Mouse (Mus musculus): ENCODE results near the gene Pdgfra.

The Pdgfra gene

DNA sequence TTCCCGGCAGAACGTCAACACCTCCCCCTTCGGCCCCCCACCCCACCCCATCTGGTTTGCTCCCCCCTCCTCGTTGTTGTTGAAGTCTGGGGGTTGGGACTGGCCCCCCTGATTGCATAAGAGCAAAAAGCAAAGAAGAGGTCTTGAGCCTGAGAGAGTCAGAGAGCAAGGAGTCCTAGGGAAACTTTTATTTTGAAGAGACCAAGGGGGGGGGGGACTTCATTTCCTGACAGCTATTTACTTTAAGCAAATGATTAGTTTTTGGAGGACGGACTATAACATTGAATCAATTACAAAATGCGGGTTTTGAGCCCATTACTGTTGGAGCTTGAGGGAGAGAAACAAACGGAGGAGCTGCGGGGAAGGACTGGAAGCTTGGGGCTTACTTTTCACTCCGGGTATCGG, at the start of gene Pdgfra:
TSS of gene Pdgfra (plus strand) at position 272 of the 405 bp plus-strand sequence.
- no peak for DNase-seq (ENCODE audit: low read depth)

DNA sequence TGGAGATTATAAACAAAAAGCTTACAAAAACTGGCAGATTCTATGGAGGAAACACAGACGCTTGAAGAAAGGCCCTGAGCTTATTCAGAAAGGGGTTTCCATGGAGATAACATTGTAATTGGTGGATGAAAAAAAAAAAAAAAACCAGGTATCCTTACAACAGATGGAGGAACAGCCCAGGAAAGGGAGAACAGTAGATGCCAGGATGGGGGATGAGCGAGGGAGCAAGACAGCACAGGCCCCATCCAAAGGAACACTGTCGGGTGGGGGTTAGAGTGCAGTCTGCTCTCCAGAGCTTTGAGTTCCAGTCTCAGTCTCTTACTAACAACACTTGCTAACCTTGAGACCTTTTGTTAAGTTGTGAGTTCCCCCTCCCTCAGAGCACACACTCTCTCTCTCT, 45.6 kb upstream of the Pdgfra start:
- no peak for DNase-seq (ENCODE audit: low read depth)

DNA sequence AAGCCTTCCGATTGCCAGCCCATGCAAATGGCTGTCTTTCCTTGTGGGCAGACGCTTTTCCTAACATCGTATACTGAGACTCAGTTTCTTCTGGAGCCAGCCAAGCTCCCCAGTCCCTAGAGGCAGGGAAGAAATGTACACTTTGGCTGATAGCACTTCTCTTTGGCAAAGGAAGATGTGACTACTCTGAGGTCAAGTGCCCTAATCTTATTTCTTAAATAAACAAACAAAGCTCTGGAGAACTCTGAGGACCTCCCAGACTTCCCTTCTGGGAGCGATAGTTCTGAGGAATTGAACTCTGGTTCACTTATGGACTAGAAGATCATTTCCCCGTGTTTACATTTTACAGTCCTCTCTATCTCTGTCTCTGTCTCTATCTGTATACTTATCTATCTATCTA, 42.7 kb upstream of the Pdgfra start:
- no peak for DNase-seq (ENCODE audit: low read depth)

DNA sequence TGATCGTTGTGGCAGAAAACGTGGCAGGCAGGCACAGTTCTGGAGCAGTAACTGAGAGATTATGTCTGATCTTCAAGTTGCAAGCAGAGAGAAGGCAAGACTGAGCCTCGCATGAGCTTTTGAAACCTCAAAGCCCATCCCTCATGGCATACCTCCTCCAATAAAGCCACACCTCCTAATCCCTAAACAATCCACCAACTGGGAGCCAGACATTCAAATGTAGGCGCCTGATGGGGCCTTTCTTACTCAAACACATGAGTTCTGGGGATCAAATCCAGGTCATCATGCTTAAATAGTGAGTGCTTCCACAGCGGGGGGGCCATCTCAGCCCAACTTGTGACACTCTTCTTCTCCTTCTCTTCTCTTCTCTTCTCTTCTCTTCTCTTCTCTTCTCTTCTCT, 40.3 kb upstream of the Pdgfra start:
- no peak for DNase-seq (ENCODE audit: low read depth)

DNA sequence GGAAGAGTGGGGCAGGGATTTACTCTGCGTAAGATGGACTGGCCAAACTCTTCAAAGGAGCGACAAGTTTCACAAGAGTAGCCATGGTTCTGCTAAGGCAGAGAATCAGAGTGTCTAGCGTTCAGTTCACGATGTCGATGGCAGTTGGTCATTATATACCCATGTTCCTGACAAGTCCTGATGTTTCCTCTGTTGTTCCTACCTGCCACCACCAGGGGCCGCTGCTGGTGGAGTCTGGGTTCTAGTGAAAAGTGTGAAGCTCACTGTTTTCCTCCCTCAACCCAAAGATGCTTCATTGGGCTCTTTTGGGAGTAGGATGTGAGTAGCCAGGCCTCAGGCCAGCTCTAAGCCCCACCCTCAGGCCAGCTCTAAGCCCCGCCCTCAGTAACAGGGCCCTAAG, 33.3 kb upstream of the Pdgfra start:
- peak; percentile 28 for DNase-seq (ENCODE audit: low read depth)

DNA sequence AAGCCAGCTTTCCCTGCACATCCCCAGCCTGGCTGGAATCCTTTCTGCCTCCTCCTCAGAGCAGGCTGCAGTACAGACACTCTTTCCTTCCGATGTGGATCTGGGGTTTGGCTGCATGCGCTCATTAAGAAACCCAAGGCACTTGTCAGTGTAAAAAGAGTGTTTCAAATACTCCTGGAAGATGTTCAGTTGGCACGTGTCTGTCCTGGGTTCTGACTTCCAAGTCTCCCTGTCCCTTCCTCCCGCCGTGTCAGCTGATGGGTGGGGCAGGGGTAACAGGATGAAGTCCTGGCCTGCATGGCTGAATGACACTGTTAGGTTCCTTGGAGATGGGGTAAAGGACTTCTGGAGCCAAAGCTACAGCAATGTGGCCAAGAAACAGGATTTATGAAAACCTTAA, 30.4 kb upstream of the Pdgfra start:
- no peak for DNase-seq (ENCODE audit: low read depth)

DNA sequence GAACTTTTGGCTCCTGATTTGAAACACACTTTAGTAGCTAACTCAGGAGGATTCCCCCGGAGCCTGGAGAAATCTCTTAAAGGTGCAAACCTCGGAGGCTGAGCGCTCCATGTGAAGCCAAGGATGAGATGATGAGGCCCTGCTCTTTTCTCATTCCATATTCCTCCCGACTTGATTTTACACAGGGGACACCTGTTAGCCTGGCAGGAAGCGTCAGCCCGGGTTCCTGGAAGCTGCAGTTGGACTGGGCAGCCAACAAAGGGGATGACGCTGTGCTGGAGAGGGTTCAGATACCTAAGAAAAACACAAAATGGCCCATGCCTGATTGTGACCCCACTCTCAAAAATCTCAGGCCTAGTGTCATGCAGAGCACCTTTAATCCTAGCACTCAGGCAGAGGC, 17.4 kb upstream of the Pdgfra start:
- DNase-seq (ENCODE audit: low read depth), result no peak

DNA sequence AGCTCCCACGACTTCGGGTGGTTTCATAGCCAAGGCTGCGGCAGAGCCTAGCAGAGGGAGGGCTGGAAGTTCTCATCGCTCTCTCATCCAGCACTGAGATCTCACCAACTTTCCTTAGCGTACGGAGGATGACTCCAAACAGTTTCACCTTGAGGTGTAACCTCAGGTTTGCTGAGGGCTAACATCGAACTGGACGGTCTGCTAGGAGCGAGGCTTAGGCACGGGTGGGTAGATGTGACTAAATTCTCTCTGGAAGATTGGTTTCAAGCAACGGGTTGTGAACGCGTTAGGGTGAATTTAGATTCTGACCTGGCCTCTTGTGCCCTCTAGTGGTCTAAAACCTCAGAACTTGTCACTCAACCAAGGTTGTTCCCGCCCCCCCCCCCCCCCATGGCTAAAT, 9.0 kb upstream of the Pdgfra start:
- DNase-seq (ENCODE audit: low read depth), result no peak

DNA sequence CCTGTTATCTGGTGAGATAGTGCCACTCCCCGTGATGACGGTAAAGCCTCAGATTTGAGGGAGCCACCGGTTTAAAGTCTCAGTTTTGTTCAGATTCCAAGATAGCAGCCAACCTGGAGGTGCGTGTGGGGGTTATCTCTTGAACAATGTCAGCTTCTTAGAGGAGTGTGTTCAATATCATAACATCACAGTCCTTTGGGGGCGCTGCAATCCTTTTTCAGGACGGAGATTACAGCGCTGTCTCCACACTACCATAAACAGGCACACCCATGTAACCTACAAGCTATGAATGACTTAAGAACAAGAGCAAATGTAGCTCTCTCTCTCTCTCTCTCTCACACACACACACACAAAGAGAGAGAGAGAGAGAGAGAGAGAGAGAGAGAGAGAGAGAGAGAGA, 8.3 kb upstream of the Pdgfra start:
- DNase-seq (ENCODE audit: low read depth), result no peak

DNA sequence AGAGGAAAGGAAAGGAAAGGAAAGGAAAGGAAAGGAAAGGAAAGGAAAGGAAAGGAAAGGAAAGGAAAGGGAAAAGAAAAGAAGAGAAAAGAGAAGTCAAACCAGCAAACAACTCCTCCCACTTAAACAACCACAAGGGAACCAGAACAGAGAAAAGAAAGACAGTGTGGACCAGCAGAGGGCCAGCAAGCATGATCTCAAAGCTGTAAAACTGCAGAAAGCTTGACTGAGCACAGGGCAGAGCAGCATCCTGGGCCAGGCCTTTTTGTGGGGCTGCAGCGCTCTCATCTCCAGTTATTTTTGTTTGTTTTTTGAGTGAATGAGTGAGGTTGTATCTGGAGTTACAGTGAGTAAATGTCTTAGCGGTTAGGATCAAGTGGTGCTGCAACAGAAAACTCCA, 6.8 kb upstream of the Pdgfra start:
- DNase-seq (ENCODE audit: low read depth), result no peak

DNA sequence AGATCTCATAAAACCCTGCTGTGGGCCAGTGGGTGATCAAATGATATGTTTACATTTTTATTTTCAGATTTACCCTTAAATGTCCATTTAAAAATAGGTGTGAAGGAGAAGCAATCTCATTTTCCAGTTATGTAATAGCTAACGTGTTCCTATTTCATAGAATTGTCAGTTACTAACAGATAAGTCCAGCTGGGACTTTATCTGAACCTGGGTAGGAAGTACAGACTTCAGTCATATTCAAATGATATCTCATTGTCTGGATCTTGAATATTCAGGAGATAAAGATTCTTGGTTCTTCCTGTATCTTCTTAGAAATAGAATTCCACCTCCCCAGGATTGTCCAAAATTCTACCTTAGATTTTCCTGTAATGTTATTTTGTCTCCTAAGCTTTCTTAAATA, 5.6 kb upstream of the Pdgfra start:
- no peak for DNase-seq (ENCODE audit: low read depth)

DNA sequence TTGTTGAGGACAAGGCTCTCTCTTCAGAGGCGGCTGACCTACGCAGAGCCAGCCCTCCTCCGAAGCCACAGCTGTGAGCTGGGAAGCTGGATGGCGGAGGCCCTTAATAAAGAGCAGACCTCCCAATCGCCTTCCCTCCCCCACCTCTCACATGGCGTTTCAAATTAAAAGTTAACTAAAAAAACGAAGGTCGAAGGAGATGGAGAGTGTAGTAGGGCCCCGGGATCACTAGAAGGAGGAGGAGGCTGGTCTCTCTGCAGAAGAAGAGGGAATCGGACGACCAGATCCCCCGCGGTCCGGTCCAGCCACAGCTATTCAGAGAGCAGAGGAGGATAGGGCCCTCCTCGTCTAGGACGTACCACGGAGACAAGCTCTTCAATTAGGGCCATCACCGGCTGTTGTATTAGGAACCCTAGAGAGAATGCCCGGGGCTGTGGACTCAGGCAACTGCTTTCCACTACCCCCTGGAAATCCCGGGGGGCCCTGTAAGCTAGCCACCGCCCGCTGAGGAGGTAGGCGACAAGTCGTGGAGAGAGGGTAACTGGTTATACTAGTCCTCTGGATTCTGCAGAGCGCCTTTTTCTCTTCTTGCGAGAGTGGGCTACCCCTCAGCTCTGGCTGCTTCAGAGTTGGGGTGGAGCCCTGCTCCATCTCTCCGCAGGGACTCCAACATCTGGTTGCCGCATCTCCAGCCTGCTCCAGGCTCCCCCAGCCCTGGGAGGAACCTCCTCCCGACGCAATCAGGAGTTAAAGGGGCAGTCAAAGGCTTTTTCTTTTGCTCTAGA, 3.6 kb upstream of the Pdgfra start:
- DNase-seq (ENCODE audit: low read depth), result no peak

DNA sequence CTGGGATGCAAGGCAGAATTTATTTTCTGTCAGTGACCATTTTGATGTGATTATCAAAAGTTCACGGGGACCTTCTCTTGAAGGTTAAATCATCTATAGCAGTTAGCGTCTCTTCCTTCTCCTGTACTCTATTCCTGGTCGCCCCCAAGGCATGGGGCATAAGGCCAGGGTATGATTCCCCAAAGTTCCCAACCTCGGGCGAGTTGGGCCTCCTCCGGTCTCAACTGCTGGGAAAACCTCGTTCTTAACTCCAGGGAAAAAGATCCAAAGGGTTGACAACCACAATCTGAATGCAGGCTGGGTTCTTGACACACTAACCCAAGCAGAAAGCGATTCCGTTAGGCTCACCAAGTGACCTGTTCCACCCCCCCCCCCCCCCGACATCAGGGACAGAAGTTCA, 2.7 kb upstream of the Pdgfra start:
- no peak for DNase-seq (ENCODE audit: low read depth)

DNA sequence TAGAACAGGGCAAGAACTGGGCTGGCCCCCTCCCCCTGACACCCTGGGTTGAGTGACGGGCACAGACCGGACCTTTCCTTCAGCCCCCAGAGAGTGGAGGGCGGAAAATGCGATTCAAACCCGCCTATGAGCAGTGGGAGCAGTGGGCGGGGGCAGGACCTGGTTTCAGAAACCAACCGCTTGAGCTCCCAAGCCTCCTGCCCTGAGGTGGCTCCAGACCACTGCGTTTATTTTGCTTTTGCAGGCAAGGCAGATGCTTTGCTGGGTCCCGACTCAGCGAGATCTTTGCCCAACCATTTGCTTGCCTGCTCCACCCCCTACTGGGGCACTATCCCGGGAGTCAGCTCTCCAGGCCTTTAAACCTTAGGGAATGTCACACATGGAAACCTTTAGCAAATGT, 2.2 kb upstream of the Pdgfra start:
- DNase-seq (ENCODE audit: low read depth), result no peak

DNA sequence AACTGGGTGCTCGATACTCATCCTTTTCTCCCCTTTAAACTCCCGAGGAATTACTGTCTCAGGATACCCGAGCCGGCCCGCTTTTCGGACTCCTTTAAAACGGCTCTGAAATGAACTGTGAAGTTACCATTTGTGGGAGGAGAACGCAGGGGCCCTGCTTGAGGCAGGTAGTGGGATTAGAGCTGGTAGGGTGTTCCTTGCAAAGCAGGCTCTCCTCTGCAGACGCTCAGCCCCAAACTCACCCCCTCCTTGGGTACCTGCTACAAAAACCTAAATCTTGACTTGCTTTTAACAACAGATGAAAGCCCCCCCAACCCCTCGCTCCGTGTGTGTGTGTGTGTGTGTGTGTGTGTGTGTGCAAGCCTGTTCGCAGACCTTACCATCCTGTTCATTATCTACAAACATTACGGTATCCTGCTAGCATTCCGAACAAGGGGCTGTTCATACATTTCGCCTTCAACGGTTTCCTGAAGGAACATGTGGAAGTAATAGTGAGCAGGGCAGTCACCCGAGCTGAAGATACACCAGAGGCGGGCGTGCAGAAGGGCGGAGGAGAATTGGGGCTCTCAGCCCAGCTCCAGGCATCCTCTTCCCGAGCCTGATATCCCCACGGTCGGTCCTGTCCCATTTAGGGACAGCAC, 1.6 kb upstream of the Pdgfra start:
- DNase-seq (ENCODE audit: low read depth), result no peak

DNA sequence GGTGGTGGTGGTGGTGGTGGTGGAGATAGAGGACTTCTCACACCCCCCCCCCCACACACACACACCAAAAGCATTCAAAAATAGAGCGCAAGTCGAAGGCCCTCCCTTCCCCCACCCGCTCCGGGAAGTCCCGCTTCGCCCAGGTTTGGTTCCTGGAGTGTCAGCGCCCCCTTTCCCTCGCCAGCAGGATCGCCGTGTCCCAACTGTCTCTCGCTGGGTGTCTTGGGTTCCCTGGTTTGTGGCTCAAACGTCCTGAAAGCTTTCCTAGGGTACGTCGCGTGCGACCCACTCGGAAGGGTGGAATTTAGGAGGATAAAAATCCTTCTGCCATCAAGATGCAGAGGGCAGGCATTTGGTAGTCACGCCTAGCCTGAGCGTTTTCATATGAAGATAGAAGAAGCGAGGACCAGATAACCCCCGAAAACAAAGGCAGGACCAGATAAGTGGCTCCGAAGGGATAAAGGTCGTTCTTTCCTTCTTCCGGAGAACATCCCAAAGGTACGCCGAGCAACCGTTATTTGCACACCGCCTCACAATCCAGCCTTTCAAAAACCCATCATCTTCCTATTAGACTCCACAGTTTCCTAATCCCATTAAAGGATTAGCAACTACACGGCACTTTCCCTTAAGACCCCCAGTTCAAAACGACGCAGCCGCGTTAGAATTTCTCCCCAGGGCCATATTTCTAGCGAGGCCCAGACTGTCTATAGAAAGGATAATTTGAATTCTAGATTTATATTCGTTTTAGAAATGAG, 769 bp upstream of the Pdgfra start:
- no peak for DNase-seq (ENCODE audit: low read depth)

DNA sequence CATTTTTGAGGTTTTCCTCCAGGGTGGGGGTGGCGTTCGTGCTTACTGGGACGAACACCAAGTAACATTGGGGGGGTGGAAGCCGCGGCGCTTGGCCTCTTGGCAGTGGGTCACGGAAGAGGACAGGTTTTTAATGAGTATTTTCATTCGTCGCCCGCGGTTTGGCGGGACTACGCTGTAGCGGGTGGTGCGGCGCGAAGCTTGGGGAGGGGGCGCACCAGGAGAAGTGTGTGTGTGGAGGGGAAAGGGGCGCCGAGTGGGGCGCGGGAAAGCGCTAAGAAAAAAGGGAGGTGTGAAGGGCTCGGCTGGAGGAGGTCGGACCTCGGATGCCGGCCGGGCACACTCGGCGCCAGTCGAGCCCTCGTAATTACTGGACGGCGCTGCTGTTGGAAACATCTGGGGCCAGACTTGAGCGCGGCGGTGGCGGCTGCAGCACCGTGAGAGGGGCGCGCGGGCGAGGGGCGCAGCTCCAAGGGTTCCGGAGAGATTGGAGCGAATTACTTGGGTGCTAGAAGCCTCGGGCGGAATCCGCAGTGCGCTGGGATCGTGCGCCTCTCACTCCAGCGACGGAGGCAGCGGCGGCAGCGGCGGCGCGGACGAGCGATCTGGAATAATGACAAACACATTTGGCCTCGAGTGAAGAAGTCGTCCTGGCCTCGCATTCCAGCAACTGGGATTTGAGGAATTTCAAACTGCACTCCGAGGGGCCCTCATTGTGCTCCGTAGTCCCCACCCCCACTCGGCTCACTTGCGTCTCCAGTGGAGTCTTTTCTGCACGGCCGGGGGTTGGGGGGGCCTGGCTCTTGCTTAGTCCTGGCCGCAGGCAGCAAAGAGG, 916 bp downstream of the Pdgfra start:
- no peak for DNase-seq (ENCODE audit: low read depth)

DNA sequence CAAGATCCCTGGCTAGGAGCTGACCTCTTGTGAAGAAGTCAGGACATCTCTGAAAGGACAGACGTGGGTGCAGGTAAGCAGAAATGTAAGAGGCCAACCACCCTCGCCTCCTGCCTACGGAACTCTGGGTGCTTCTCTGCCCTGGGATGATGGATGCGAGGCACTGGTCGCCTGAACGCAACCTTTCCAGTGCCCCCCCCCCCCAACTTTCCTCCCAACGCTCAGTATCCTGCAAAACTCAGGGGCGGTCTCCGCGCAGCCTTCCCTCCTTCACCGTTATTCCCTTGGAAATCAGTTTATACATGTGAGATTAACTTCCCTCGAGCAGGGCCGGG, 1.5 kb downstream of the Pdgfra start:
- DNase-seq (ENCODE audit: low read depth), result no peak

DNA sequence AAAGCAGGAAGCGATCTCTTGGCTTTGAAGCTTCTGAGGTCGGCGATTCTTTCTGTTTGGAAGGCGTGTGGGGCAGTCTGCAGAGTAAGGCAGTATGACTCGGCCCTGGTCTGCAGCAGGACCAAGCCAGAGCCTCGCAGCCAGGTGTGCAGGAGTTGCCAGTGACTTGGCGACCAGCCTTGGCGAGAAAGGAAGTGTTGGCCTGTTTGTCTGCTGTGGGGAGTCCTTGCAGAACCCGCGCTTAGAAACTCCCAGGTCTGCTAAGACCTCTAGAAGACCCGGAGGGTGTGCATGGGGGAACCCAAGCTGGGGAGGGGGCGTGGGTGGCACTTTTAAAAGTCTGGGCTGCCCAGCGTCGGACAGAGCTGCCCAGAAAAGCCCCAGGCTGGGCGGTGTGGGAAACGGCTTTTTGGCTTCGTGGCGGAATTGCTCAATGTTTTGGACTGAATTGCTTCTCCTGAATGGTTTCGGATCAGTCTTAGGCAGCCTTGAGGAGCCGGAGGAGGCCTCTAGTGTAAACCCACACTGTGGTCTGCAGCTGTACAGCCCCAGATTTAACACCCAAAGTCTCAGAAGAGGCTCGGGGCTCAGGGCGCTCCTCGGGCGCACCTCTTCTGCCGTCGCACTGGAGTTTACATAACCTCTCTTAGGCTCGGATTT, 2.0 kb downstream of the Pdgfra start:
- DNase-seq (ENCODE audit: low read depth), result no peak

DNA sequence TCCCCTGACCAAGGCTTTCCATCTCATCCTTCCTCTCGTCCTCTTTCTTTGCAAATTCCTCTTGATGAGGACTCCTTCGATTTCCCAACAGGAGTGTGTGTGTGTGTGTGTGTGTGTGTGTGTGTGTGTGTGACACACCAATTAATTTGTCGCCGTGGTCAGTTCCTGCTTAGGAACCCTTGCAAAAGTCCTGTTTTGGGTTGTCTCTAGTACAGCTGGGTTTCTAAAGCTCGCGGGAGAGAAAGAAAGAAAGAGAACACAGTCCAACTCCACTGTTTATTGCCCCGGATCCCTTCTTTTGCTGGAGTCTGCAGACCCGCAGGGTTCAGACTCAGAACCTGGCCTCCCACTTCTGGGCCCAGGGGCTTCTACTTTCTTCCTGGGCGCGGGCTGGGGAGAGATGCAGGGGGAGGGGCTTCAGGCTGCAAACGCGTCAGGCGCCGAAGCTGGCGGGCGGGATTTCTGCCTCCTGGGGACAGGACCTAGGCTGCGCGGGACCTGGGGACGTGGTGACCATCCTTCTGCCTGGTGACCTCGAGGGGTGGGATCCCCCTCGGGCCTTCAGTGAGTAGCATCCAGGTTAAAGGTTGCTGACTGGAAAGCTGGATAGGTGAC, 2.6 kb downstream of the Pdgfra start:
- DNase-seq (ENCODE audit: low read depth), result no peak

DNA sequence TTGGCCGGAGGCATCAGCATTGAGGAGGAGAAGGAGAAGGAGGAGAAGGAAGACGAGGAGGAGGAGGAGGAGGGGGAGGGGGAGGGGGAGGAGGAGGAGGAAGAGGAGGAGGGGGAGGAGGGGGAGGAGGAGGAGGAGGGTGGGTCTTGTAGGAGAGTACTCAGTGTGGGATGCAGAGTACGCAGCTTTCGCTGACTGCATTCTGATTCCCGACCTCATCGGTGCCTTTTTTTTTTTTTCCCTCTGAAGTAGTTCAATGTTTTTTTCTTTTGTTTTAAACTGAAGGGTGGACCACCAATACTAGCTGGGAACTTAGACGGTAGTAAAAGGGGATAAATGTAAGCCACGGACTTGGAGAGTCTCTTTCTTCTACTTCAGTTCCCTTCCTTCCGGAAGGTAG, 3.2 kb downstream of the Pdgfra start:
- DNase-seq (ENCODE audit: low read depth), result no peak

Measured in c-Kit-positive CD71-negative TER-119-negative erythroid progenitor cells, embryonic 14.5 days (primary cell).